Mouse (Mus musculus) liver, embryonic 14.5 days (tissue): ENCODE measurements around the gene Vps4a. TPM values are rescaled to one million over a fixed set of nuclear protein-coding genes. Genes with fewer than 3 reads are reported as not detected.
"Not testable (repeated sequence)": the region's sequence is repeated elsewhere in the genome, so short reads cannot be mapped to it uniquely, and the experiment has no call there.

Experiments
- ATAC-seq: fragments of 200-750 bp; cut with Nextera tagmentation; 2 replicates; pipeline ENCODE4 v1.8.0; 2017; ENCODE audit warnings: moderate number of reproducible peaks, mild to moderate bottlenecking, moderate library complexity; ENCODE audit not compliant: insufficient read depth
- DNase-seq, 3 experiments: peaks; one replicate each; pipeline ENCODE4 v3.0.0-alpha.2; 2012 to 2013; ENCODE audit warnings: low read depth in 3 of 3, low spot score in 3 of 3
- H3K27ac ChIP-seq: fragments of 300-500 bp; sonication (generic); 2 replicates; pipeline ENCODE4 v1.5.1; 2014; ENCODE audit warnings: moderate library complexity, mild to moderate bottlenecking, control low read depth, inconsistent platforms
- H3K27me3 ChIP-seq: fragments of 300-500 bp; sonication (generic); 2 replicates; pipeline ENCODE4 v1.6.1; 2014; ENCODE audit warnings: mild to moderate bottlenecking, low read length, moderate library complexity; ENCODE audit not compliant: control insufficient read depth, insufficient read depth
- H3K36me3 ChIP-seq: fragments of 300-500 bp; sonication (generic); replicated peaks from 2 replicates; pipeline ENCODE4 v1.6.1; 2014; ENCODE audit warnings: low read depth; ENCODE audit not compliant: control insufficient read depth, insufficient read depth
- H3K4me1 ChIP-seq, 2 experiments: fragments of 200-500 bp in 1 of 2; fragments of 300-500 bp in 1 of 2; sonication (generic) in 1 of 2; replicated peaks; 2 replicates each; pipeline ENCODE4 v1.6.1; 2012 to 2014; ENCODE audit warnings: antibody characterized with exemption in 1 of 2, inconsistent platforms in 1 of 2, low read length in 1 of 2; ENCODE audit not compliant: control insufficient read depth in 2 of 2, insufficient read depth in 2 of 2
- H3K4me2 ChIP-seq: fragments of 300-500 bp; sonication (generic); 2 replicates; pipeline ENCODE4 v1.6.1; 2014; ENCODE audit warnings: low read depth, mild to moderate bottlenecking, control low read depth, moderate library complexity
- H3K4me3 ChIP-seq, 2 experiments: fragments of 200-500 bp in 1 of 2; fragments of 300-500 bp in 1 of 2; sonication (generic) in 1 of 2; 2 replicates each; pipeline ENCODE4 v1.5.1; 2012 to 2014; ENCODE audit warnings: low read depth in 2 of 2, low read length in 2 of 2, mild to moderate bottlenecking in 2 of 2, control low read depth in 1 of 2, inconsistent platforms in 1 of 2, moderate library complexity in 1 of 2; ENCODE audit not compliant: insufficient read depth in 1 of 2
- H3K9ac ChIP-seq: fragments of 300-500 bp; sonication (generic); replicated peaks from 2 replicates; pipeline ENCODE4 v1.6.1; 2014; ENCODE audit warnings: mild to moderate bottlenecking, control low read depth, moderate library complexity
- H3K9me3 ChIP-seq: fragments of 300-500 bp; sonication (generic); 2 replicates; pipeline ENCODE4 v1.6.1; 2016; ENCODE audit warnings: low read length, mixed read lengths; ENCODE audit not compliant: control insufficient read depth
- CTCF ChIP-seq: IDR thresholded peaks from 2 replicates; pipeline ENCODE4 v1.5.1; 2016; ENCODE audit warnings: antibody characterized with exemption, low read depth, control low read depth
- EP300 ChIP-seq: IDR thresholded peaks from 2 replicates; pipeline ENCODE4 v1.6.1; 2016; ENCODE audit warnings: antibody characterized with exemption, low read depth
- WGBS: fragments of 180-500 bp; shearing (Covaris S2); extraction: QIAGEN DNeasy Blood & Tissue Kit; methylation state at CpG from one replicate; pipeline ENCODE4 v1.1.7; 2014; ENCODE audit not compliant: insufficient replicate concordance; 5-methylcytosine and 5-hydroxymethylcytosine counted together
- polyA plus RNA-seq, 2 experiments: library from polyadenylated mRNA; depleted of rRNA in 1 of 2; stranded (reverse) in 1 of 2; unstranded in 1 of 2; fragments of >200 nt; fragmentation: Nextera tagmentation in 1 of 2; extraction: Ambion mirVana in 1 of 2; gene quantifications; 2 replicates each; pipeline versions ENCODE4 v1.2.1 to v1.2.3; 2012 to 2014

Vps4a gene
- polyA plus RNA-seq, 2 experiments, result 12.1 to 22.8 TPM

GRCm38 (mm10) chr8:106996339-106996738 is 34.7 kb upstream of the Vps4a start:
- H3K4me2 ChIP-seq, DNase-seq, H3K4me1 ChIP-seq, ATAC-seq, H3K36me3 ChIP-seq, H3K9ac ChIP-seq, H3K27me3 ChIP-seq, H3K27ac ChIP-seq, H3K4me3 ChIP-seq, H3K9me3 ChIP-seq: not testable (repeated sequence)
- 71% methylated on average over 4 of the region's 4 CpGs for WGBS
- peak; percentile 36 for TF ChIP-seq CTCF

GRCm38 (mm10) chr8:106997416-106997815 is 33.6 kb upstream of the Vps4a start:
- Histone ChIP-seq H3K4me3 (no peak overlapping the region), H3K9me3 (no peaks in the 10 kb centered on the region), H3K4me2 (no peak overlapping the region), H3K9ac (no peak overlapping the region), H3K27ac (no peak overlapping the region), H3K27me3 (no peaks in the 10 kb centered on the region), H3K36me3 (no peaks in the 10 kb centered on the region), H3K4me1 (no peaks in the 10 kb centered on the region)
- TF ChIP-seq CTCF (no peak), EP300 (no peak)
- ATAC-seq, result no peak
- no peak for DNase-seq
- 66% methylated on average over 4 of the region's 4 CpGs for WGBS

GRCm38 (mm10) chr8:106999068-106999467 is 32.0 kb upstream of the Vps4a start:
- no peak overlapping the region for H3K27ac ChIP-seq
- no peak overlapping the region for H3K4me2 ChIP-seq
- DNase-seq (no peak), ATAC-seq (no peak)
- WGBS, result 86% methylated on average over 1 of the region's 1 CpGs
- H3K36me3 ChIP-seq, result no peaks in the 10 kb centered on the region
- H3K9me3 ChIP-seq, result no peaks in the 10 kb centered on the region
- H3K9ac ChIP-seq, result no peak overlapping the region
- H3K4me3 ChIP-seq, result no peak overlapping the region
- no peak for TF ChIP-seq CTCF
- no peak for TF ChIP-seq EP300
- no peaks in the 10 kb centered on the region for H3K4me1 ChIP-seq
- H3K27me3 ChIP-seq, result no peaks in the 10 kb centered on the region

- Histone ChIP-seq H3K4me2 (no peak overlapping the region), H3K4me3 (no peak overlapping the region), H3K36me3 (no peaks in the 10 kb centered on the region), H3K27ac (no peak overlapping the region), H3K27me3 (no peaks in the 10 kb centered on the region), H3K9ac (no peak overlapping the region), H3K9me3 (no peaks in the 10 kb centered on the region), H3K4me1 (no peaks in the 10 kb centered on the region)
- peak; percentile 44 to 55 (median 49) for DNase-seq
- WGBS, result 23% methylated on average over 5 of the region's 5 CpGs
- ATAC-seq, result peak; percentile 37; the same call in 1 of the 2 replicates
- TF ChIP-seq EP300 (no peak), CTCF (peak; percentile 97)
Observed at GRCm38 (mm10) chr8:107002532-107002931, 28.5 kb upstream of the Vps4a start.

- ATAC-seq, result no peak
- WGBS, result 63% methylated on average over 3 of the region's 3 CpGs
- no peak overlapping the region for H3K27ac ChIP-seq
- H3K36me3 ChIP-seq, result no peaks in the 10 kb centered on the region
- H3K4me2 ChIP-seq, result no peak overlapping the region
- TF ChIP-seq EP300, result no peak
- no peaks in the 10 kb centered on the region for H3K27me3 ChIP-seq
- H3K4me1 ChIP-seq, result no peaks in the 10 kb centered on the region
- no peaks in the 10 kb centered on the region for H3K9me3 ChIP-seq
- no peak overlapping the region for H3K9ac ChIP-seq
- DNase-seq, result no peak
- no peak overlapping the region for H3K4me3 ChIP-seq
Observed at GRCm38 (mm10) chr8:107007795-107008194, 23.2 kb upstream of the Vps4a start.

- H3K4me1 ChIP-seq, result no peaks in the 10 kb centered on the region
- no peak overlapping the region for H3K4me3 ChIP-seq
- TF ChIP-seq EP300 (no peak), CTCF (no peak)
- H3K9me3 ChIP-seq, result no peaks in the 10 kb centered on the region
- H3K9ac ChIP-seq, result no peak overlapping the region
- no peaks in the 10 kb centered on the region for H3K27me3 ChIP-seq
- ATAC-seq, result no peak
- no peaks in the 10 kb centered on the region for H3K36me3 ChIP-seq
- WGBS, result 64% methylated on average over 2 of the region's 2 CpGs
- DNase-seq, result no peak
- no peak overlapping the region for H3K4me2 ChIP-seq
- no peak overlapping the region for H3K27ac ChIP-seq
Observed at GRCm38 (mm10) chr8:107012666-107013065, 18.4 kb upstream of the Vps4a start.
